Mouse (Mus musculus) frontal cortex, adult 2 months (tissue): ENCODE measurements at regions not wholly inside any gene's neighbourhood (a gene's known extent, or its start where the extent isn't known, plus 50 kb on each side); places are given as distances from the start of the nearest gene placed in this dataset.

Source experiments
- DNase-seq, 2 experiments: peaks; one replicate each; pipeline ENCODE4 v3.0.0; 2022; ENCODE audit warnings: low spot score in 1 of 2; ENCODE audit errors: extremely low spot score in 1 of 2

- no peak for DNase-seq
Observed at GRCm38 (mm10) chr5:45137198-45137973, 312.6 kb downstream of the Qdpr start.

- no peak for DNase-seq
Observed at GRCm38 (mm10) chr5:45136696-45137095, 313.3 kb downstream of the Qdpr start.

GRCm38 (mm10) chr5:45127971-45128370 is 322.1 kb downstream of the Qdpr start:
- DNase-seq = peak; percentile 57 to 79

- DNase-seq = no peak
Observed at GRCm38 (mm10) chr5:45121751-45122280, 322.3 kb upstream of the Ldb2 start.

- DNase-seq = no peak
Observed at GRCm38 (mm10) chr5:45119757-45120156, 320.3 kb upstream of the Ldb2 start.

- no peak for DNase-seq
Observed at GRCm38 (mm10) chr5:45111246-45111645, 311.8 kb upstream of the Ldb2 start.

- DNase-seq = no peak
Observed at GRCm38 (mm10) chr5:45110797-45111196, 311.3 kb upstream of the Ldb2 start.

- no peak for DNase-seq
Observed at GRCm38 (mm10) chr5:45105236-45105816, 305.8 kb upstream of the Ldb2 start.

- DNase-seq = no peak
Observed at GRCm38 (mm10) chr5:45103763-45104428, 304.4 kb upstream of the Ldb2 start.

GRCm38 (mm10) chr5:45102661-45103060 is 303.2 kb upstream of the Ldb2 start:
- DNase-seq = no peak

- DNase-seq = no peak
Observed at GRCm38 (mm10) chr5:45101777-45102176, 302.3 kb upstream of the Ldb2 start.

GRCm38 (mm10) chr5:45099082-45099481 is 299.6 kb upstream of the Ldb2 start:
- no peak for DNase-seq

GRCm38 (mm10) chr5:45097941-45098340 is 298.5 kb upstream of the Ldb2 start:
- no peak for DNase-seq

GRCm38 (mm10) chr5:45084741-45085140 is 285.3 kb upstream of the Ldb2 start:
- no peak for DNase-seq

- no peak for DNase-seq
Observed at GRCm38 (mm10) chr5:45082601-45083000, 283.1 kb upstream of the Ldb2 start.

GRCm38 (mm10) chr5:45076347-45076890 is 276.9 kb upstream of the Ldb2 start:
- DNase-seq = no peak

- no peak for DNase-seq
Observed at GRCm38 (mm10) chr5:45075195-45075594, 275.7 kb upstream of the Ldb2 start.

GRCm38 (mm10) chr5:45072529-45072928 is 273.0 kb upstream of the Ldb2 start:
- no peak for DNase-seq

- DNase-seq = no peak
Observed at GRCm38 (mm10) chr5:45065917-45066699, 266.6 kb upstream of the Ldb2 start.

- peak; percentile 41 to 65 for DNase-seq
Observed at GRCm38 (mm10) chr5:45062567-45062966, 263.1 kb upstream of the Ldb2 start.
